Mouse (Mus musculus): ENCODE data around the gene Smarcc2. TPM values are rescaled to one million over a fixed set of nuclear protein-coding genes. Genes with fewer than 3 reads are reported as not detected.
"Not testable (repeated sequence)": the region's sequence is repeated elsewhere in the genome, so short reads cannot be mapped to it uniquely, and the experiment has no call there.

Gene Smarcc2
- polyA plus RNA-seq, 1 experiment, result 377 TPM

- DNase-seq (ENCODE audit: low read depth), result no peak
- TF ChIP-seq POLR2A (IDR thresholded peaks at IDR 0.05; ENCODE audit: borderline replicate concordance, extremely low read depth, insufficient read depth, insufficient read length, poor library complexity, severe bottlenecking) (no peak), CTCF (IDR thresholded peaks at IDR 0.05; ENCODE audit: borderline replicate concordance, extremely low read depth, insufficient read depth, insufficient read length) (no peak)
Observed at GRCm38 (mm10) chr10:128487861-128488712, 29.0 kb downstream of the Smarcc2 start.

GRCm38 (mm10) chr10:128488776-128489175 lies 29.7 kb downstream of the Smarcc2 start:
- TF ChIP-seq POLR2A (IDR thresholded peaks at IDR 0.05; ENCODE audit: borderline replicate concordance, extremely low read depth, insufficient read depth, insufficient read length, poor library complexity, severe bottlenecking) (no peak), CTCF (IDR thresholded peaks at IDR 0.05; ENCODE audit: borderline replicate concordance, extremely low read depth, insufficient read depth, insufficient read length) (no peak)

GRCm38 (mm10) chr10:128489380-128489779 lies 30.3 kb downstream of the Smarcc2 start:
- DNase-seq (ENCODE audit: low read depth), result peak; percentile 16
- no peak for TF ChIP-seq POLR2A (IDR thresholded peaks at IDR 0.05; ENCODE audit: borderline replicate concordance, extremely low read depth, insufficient read depth, insufficient read length, poor library complexity, severe bottlenecking)
- TF ChIP-seq CTCF (IDR thresholded peaks at IDR 0.05; ENCODE audit: borderline replicate concordance, extremely low read depth, insufficient read depth, insufficient read length), result no peak

More at GRCm38 (mm10) chr10:128488776-128489175, 29.7 kb downstream of the Smarcc2 start:
- DNase-seq (ENCODE audit: low read depth), result no peak

GRCm38 (mm10) chr10:128489785-128490184 lies 30.7 kb downstream of the Smarcc2 start:
- DNase-seq (ENCODE audit: low read depth), result no peak
- TF ChIP-seq POLR2A (IDR thresholded peaks at IDR 0.05; ENCODE audit: borderline replicate concordance, extremely low read depth, insufficient read depth, insufficient read length, poor library complexity, severe bottlenecking) (no peak), CTCF (IDR thresholded peaks at IDR 0.05; ENCODE audit: borderline replicate concordance, extremely low read depth, insufficient read depth, insufficient read length) (no peak)

GRCm38 (mm10) chr10:128490232-128490631 lies 31.2 kb downstream of the Smarcc2 start:
- no peak for TF ChIP-seq CTCF (IDR thresholded peaks at IDR 0.05; ENCODE audit: borderline replicate concordance, extremely low read depth, insufficient read depth, insufficient read length)
- no peak for TF ChIP-seq POLR2A (IDR thresholded peaks at IDR 0.05; ENCODE audit: borderline replicate concordance, extremely low read depth, insufficient read depth, insufficient read length, poor library complexity, severe bottlenecking)
- peak; percentile 7 for DNase-seq (ENCODE audit: low read depth)

- TF ChIP-seq CTCF (IDR thresholded peaks at IDR 0.05; ENCODE audit: borderline replicate concordance, extremely low read depth, insufficient read depth, insufficient read length) (no peak), POLR2A (IDR thresholded peaks at IDR 0.05; ENCODE audit: borderline replicate concordance, extremely low read depth, insufficient read depth, insufficient read length, poor library complexity, severe bottlenecking) (no peak)
- DNase-seq (ENCODE audit: low read depth), result no peak
Observed at GRCm38 (mm10) chr10:128490912-128491311, 31.9 kb downstream of the Smarcc2 start.

GRCm38 (mm10) chr10:128491495-128491894 lies 32.4 kb downstream of the Smarcc2 start:
- no peak for TF ChIP-seq CTCF (IDR thresholded peaks at IDR 0.05; ENCODE audit: borderline replicate concordance, extremely low read depth, insufficient read depth, insufficient read length)
- no peak for TF ChIP-seq POLR2A (IDR thresholded peaks at IDR 0.05; ENCODE audit: borderline replicate concordance, extremely low read depth, insufficient read depth, insufficient read length, poor library complexity, severe bottlenecking)
- peak; percentile 4 for DNase-seq (ENCODE audit: low read depth)

- DNase-seq (ENCODE audit: low read depth), result not testable (repeated sequence)
Observed at GRCm38 (mm10) chr10:128492051-128492450, 33.0 kb downstream of the Smarcc2 start.

- DNase-seq (ENCODE audit: low read depth), result peak; percentile 74
Observed at GRCm38 (mm10) chr10:128492633-128493311, 33.7 kb downstream of the Smarcc2 start.

GRCm38 (mm10) chr10:128493319-128493694 lies 34.3 kb downstream of the Smarcc2 start:
- TF ChIP-seq CTCF (IDR thresholded peaks at IDR 0.05; ENCODE audit: borderline replicate concordance, extremely low read depth, insufficient read depth, insufficient read length) (no peak), POLR2A (IDR thresholded peaks at IDR 0.05; ENCODE audit: borderline replicate concordance, extremely low read depth, insufficient read depth, insufficient read length, poor library complexity, severe bottlenecking) (no peak)
- DNase-seq (ENCODE audit: low read depth), result no peak

More at GRCm38 (mm10) chr10:128492633-128493311, 33.7 kb downstream of the Smarcc2 start:
- TF ChIP-seq POLR2A (IDR thresholded peaks at IDR 0.05; ENCODE audit: borderline replicate concordance, extremely low read depth, insufficient read depth, insufficient read length, poor library complexity, severe bottlenecking), result no peak
- TF ChIP-seq CTCF (IDR thresholded peaks at IDR 0.05; ENCODE audit: borderline replicate concordance, extremely low read depth, insufficient read depth, insufficient read length), result no peak

GRCm38 (mm10) chr10:128493695-128494666 lies 34.9 kb downstream of the Smarcc2 start, which contains the start of gene Myl6:
Myl6 (minus strand) TSS chr10:128494145.
- peak; percentile 63; the same call in 1 of the 2 replicates for TF ChIP-seq POLR2A (IDR thresholded peaks at IDR 0.05; ENCODE audit: borderline replicate concordance, extremely low read depth, insufficient read depth, insufficient read length, poor library complexity, severe bottlenecking)
- peak; percentile 83 for TF ChIP-seq CTCF (IDR thresholded peaks at IDR 0.05; ENCODE audit: borderline replicate concordance, extremely low read depth, insufficient read depth, insufficient read length)

More at GRCm38 (mm10) chr10:128493695-128494666, 34.9 kb downstream of the Smarcc2 start, which contains the start of gene Myl6:
- DNase-seq (ENCODE audit: low read depth), result peak; percentile 100
